8 mouse cellular contexts compared by ENCODE assay signal in genomic region chr12:104699753-104700152, GRCm38 (mm10). TPM values are rescaled to one million over a fixed set of nuclear protein-coding genes. Genes with fewer than 3 reads are reported as not detected.
DNase-seq lines count a peak whose midpoint lies in the region; ATAC-seq and TF ChIP-seq lines count a peak whose summit lies in the region.

No protein-coding gene starts in this region.

- peaks cover 5% of the 10 kb centered on the region; the same call in 1 of the 2 replicates for H3K4me1 ChIP-seq in embryonic fibroblast, embryonic 13.5 days (ENCODE audit: control insufficient read depth, insufficient read depth, low read length)
- no peaks in the 10 kb centered on the region for H3K4me1 ChIP-seq in hindbrain, embryonic 16.5 days (ENCODE audit: control insufficient read depth, insufficient read depth, low read depth, low read length)
- peaks cover 10% of the 10 kb centered on the region; the same call in 1 of the 2 replicates for H3K4me1 ChIP-seq in limb, embryonic 15.5 days

- ATAC-seq in hindbrain, embryonic 16.5 days: peak; percentile 61; the same call in 1 of the 2 replicates
- ATAC-seq in limb, embryonic 15.5 days (ENCODE audit: insufficient number of reproducible peaks, low FRiP score, low TSS enrichment, low read depth): peak; percentile 40; the same call in 1 of the 2 replicates

- H3K27ac ChIP-seq in layer of hippocampus, adult 2 months: no peak overlapping the region
- peak overlapping the region; percentile 34; the same call in 1 of the 2 replicates for H3K27ac ChIP-seq in embryonic fibroblast, embryonic 13.5 days (ENCODE audit: insufficient read depth, low read length)
- H3K27ac ChIP-seq in hindbrain, embryonic 16.5 days (ENCODE audit: low read depth, low read length): no peak overlapping the region
- H3K27ac ChIP-seq in limb, embryonic 15.5 days: no peak overlapping the region

- no peak for TF ChIP-seq POLR2A in embryonic fibroblast, embryonic 13.5 days (IDR thresholded peaks at IDR 0.05; ENCODE audit: low read depth, low read length)

- DNase-seq in layer of hippocampus, adult 2 months (ENCODE audit: low spot score in 2 of 2): peak; percentile 37 to 59
- no peak for DNase-seq in layer of hippocampus, adult 9-11 months
- DNase-seq in adipocyte (ENCODE audit: low spot score): peak; percentile 33
- peak; percentile 73 for DNase-seq in retina, embryonic 14.5 days (ENCODE audit: low spot score)
- no peak for DNase-seq in spleen, adult 12 weeks (ENCODE audit: low spot score)

- no peak overlapping the region for H3K9ac ChIP-seq in hindbrain, embryonic 16.5 days (ENCODE audit: low read depth, low read length)
- H3K9ac ChIP-seq in limb, embryonic 15.5 days: no peak overlapping the region

- TF ChIP-seq CTCF in layer of hippocampus, adult 2 months (conservative IDR thresholded peaks at IDR 0.05): peak; percentile 87
- no peak for TF ChIP-seq CTCF in embryonic fibroblast, embryonic 13.5 days (IDR thresholded peaks at IDR 0.05; ENCODE audit: borderline replicate concordance, insufficient read depth, low read length)

- no peak overlapping the region for H3K4me2 ChIP-seq in hindbrain, embryonic 16.5 days (ENCODE audit: low read length)
- no peak overlapping the region for H3K4me2 ChIP-seq in limb, embryonic 15.5 days

- peaks cover 32% of the 10 kb centered on the region for H3K36me3 ChIP-seq in hindbrain, embryonic 16.5 days (ENCODE audit: control insufficient read depth, insufficient read depth, low read length)
- peaks cover 70% of the 10 kb centered on the region for H3K36me3 ChIP-seq in limb, embryonic 15.5 days

- no peak overlapping the region for H3K4me3 ChIP-seq in layer of hippocampus, adult 2 months
- H3K4me3 ChIP-seq in embryonic fibroblast, embryonic 13.5 days (ENCODE audit: insufficient read depth, low read length): no peak overlapping the region
- H3K4me3 ChIP-seq in hindbrain, embryonic 16.5 days (ENCODE audit: low read length): no peak overlapping the region
- no peak overlapping the region for H3K4me3 ChIP-seq in limb, embryonic 15.5 days

- 49% methylated on average over 8 of the region's 8 CpGs for WGBS in hindbrain, embryonic 16.5 days
- 31% methylated on average over 8 of the region's 8 CpGs for WGBS in limb, embryonic 15.5 days

- H3K27me3 ChIP-seq in hindbrain, embryonic 16.5 days (replicated peaks; ENCODE audit: control insufficient read depth, insufficient read depth, low read length): no peaks in the 10 kb centered on the region
- no peaks in the 10 kb centered on the region for H3K27me3 ChIP-seq in limb, embryonic 15.5 days

- H3K9me3 ChIP-seq in hindbrain, embryonic 16.5 days (ENCODE audit: control insufficient read depth, low read length): no peaks in the 10 kb centered on the region
- H3K9me3 ChIP-seq in limb, embryonic 15.5 days: no peaks in the 10 kb centered on the region

RNA-seq across cellular contexts. Expression of gene Dicer1, which starts 52.0 kb away (rescaled TPM):
- 10 to 100 TPM; 43.7 to 47.1 TPM for total RNA-seq in layer of hippocampus, adult 2 months (2021)
- polyA plus RNA-seq in embryonic fibroblast, embryonic 13.5 days (2011; ENCODE audit: insufficient read length, low read depth, missing spikeins): 53.9 and 56.8 TPM in 2 replicates
- polyA plus RNA-seq in hindbrain, embryonic 16.5 days (2015; fragmentation: Nextera tagmentation; extraction: Ambion mirVana): 23.0 and 30.1 TPM in 2 replicates
- 20.5 and 27.9 TPM in 2 replicates for polyA plus RNA-seq in limb, embryonic 15.5 days (2015; fragmentation: Nextera tagmentation; extraction: Ambion mirVana)

Comparison
In these comparisons a context has a peak if more than half of its experiments do, and no peak if none do; other contexts are left out.
1. DNase-seq: peak in layer of hippocampus, adult 2 months (2 of 2), adipocyte (single experiment) and retina, embryonic 14.5 days (single experiment); none in layer of hippocampus, adult 9-11 months (single experiment) and spleen, adult 12 weeks (single experiment).